Mouse (Mus musculus): ENCODE data around the gene Upk3a. TPM values are rescaled to one million over a fixed set of nuclear protein-coding genes. Genes with fewer than 3 reads are reported as not detected.

Gene Upk3a
- polyA plus RNA-seq, 1 experiment from 2014 or later: 12.6 TPM

GRCm38 (mm10) chr15:85041546-85042225 is 24.7 kb downstream of the Upk3a start:
- Histone ChIP-seq H3K36me3 (ENCODE audit: control insufficient read depth, insufficient read depth, low read length) (peaks cover 7% of the 10 kb centered on the region; the same call in 1 of the 2 replicates), H3K4me3 (ENCODE audit: low read length) (no peak overlapping the region), H3K9ac (ENCODE audit: low read depth, low read length) (no peak overlapping the region), H3K9me3 (ENCODE audit: control insufficient read depth, low read length) (no peaks in the 10 kb centered on the region), H3K4me2 (replicated peaks; ENCODE audit: low read depth, low read length) (no peak overlapping the region), H3K27ac (ENCODE audit: low read depth, low read length) (no peak overlapping the region), H3K4me1 (ENCODE audit: control insufficient read depth, insufficient read depth, low read length) (peaks cover 11% of the 10 kb centered on the region; the same call in 1 of the 2 replicates), H3K27me3 (ENCODE audit: control insufficient read depth, insufficient read depth, low read length) (no peaks in the 10 kb centered on the region)
- ATAC-seq (ENCODE audit: low FRiP score, low TSS enrichment): no peak
- 89% methylated on average over 10 of the region's 10 CpGs for WGBS

- H3K4me3 ChIP-seq (ENCODE audit: low read length): no peak overlapping the region
- H3K27me3 ChIP-seq (ENCODE audit: control insufficient read depth, insufficient read depth, low read length): no peaks in the 10 kb centered on the region
- H3K4me1 ChIP-seq (ENCODE audit: control insufficient read depth, insufficient read depth, low read length): peaks cover 9% of the 10 kb centered on the region; the same call in 1 of the 2 replicates
- no peak overlapping the region for H3K9ac ChIP-seq (ENCODE audit: low read depth, low read length)
- peaks cover 7% of the 10 kb centered on the region; the same call in 1 of the 2 replicates for H3K36me3 ChIP-seq (ENCODE audit: control insufficient read depth, insufficient read depth, low read length)
- WGBS: 18% methylated on average over 4 of the region's 4 CpGs
- H3K9me3 ChIP-seq (ENCODE audit: control insufficient read depth, low read length): no peaks in the 10 kb centered on the region
- ATAC-seq (ENCODE audit: low FRiP score, low TSS enrichment): peak; percentile 79
- H3K27ac ChIP-seq (ENCODE audit: low read depth, low read length): 0 out of 2 replicates have a peak overlapping the region, but pooled peaks have one; percentile 31
- H3K4me2 ChIP-seq (replicated peaks; ENCODE audit: low read depth, low read length): no peak overlapping the region
Observed at GRCm38 (mm10) chr15:85042361-85042954, 25.5 kb downstream of the Upk3a start.

- ATAC-seq (ENCODE audit: low FRiP score, low TSS enrichment): no peak
- 46% methylated on average over 5 of the region's 5 CpGs for WGBS
- 0 out of 2 replicates have a peak overlapping the region, but pooled peaks have one; percentile 31 for H3K27ac ChIP-seq (ENCODE audit: low read depth, low read length)
- H3K4me1 ChIP-seq (ENCODE audit: control insufficient read depth, insufficient read depth, low read length): 0 out of 2 replicates have a peak, but pooled peaks cover 5% of the 10 kb centered on the region
- no peak overlapping the region for H3K9ac ChIP-seq (ENCODE audit: low read depth, low read length)
- H3K36me3 ChIP-seq (ENCODE audit: control insufficient read depth, insufficient read depth, low read length): peaks cover 8% of the 10 kb centered on the region; the same call in 1 of the 2 replicates
- no peak overlapping the region for H3K4me2 ChIP-seq (replicated peaks; ENCODE audit: low read depth, low read length)
- H3K4me3 ChIP-seq (ENCODE audit: low read length): no peak overlapping the region
- no peaks in the 10 kb centered on the region for H3K9me3 ChIP-seq (ENCODE audit: control insufficient read depth, low read length)
- H3K27me3 ChIP-seq (ENCODE audit: control insufficient read depth, insufficient read depth, low read length): no peaks in the 10 kb centered on the region
Observed at GRCm38 (mm10) chr15:85043116-85043515, 26.2 kb downstream of the Upk3a start.

GRCm38 (mm10) chr15:85043761-85044160 is 26.8 kb downstream of the Upk3a start:
- Histone ChIP-seq H3K4me2 (replicated peaks; ENCODE audit: low read depth, low read length) (no peak overlapping the region), H3K36me3 (ENCODE audit: control insufficient read depth, insufficient read depth, low read length) (peaks cover 14% of the 10 kb centered on the region; the same call in 1 of the 2 replicates), H3K9ac (ENCODE audit: low read depth, low read length) (no peak overlapping the region), H3K27me3 (ENCODE audit: control insufficient read depth, insufficient read depth, low read length) (no peaks in the 10 kb centered on the region), H3K4me1 (ENCODE audit: control insufficient read depth, insufficient read depth, low read length) (0 out of 2 replicates have a peak, but pooled peaks cover 5% of the 10 kb centered on the region), H3K27ac (ENCODE audit: low read depth, low read length) (no peak overlapping the region), H3K4me3 (ENCODE audit: low read length) (no peak overlapping the region), H3K9me3 (ENCODE audit: control insufficient read depth, low read length) (no peaks in the 10 kb centered on the region)
- WGBS: 81% methylated on average over 5 of the region's 5 CpGs
- ATAC-seq (ENCODE audit: low FRiP score, low TSS enrichment): no peak

GRCm38 (mm10) chr15:85046230-85046950 is 29.4 kb downstream of the Upk3a start:
- Histone ChIP-seq H3K4me3 (ENCODE audit: low read length) (no peak overlapping the region), H3K4me2 (replicated peaks; ENCODE audit: low read depth, low read length) (no peak overlapping the region), H3K27ac (ENCODE audit: low read depth, low read length) (no peak overlapping the region), H3K9me3 (ENCODE audit: control insufficient read depth, low read length) (no peaks in the 10 kb centered on the region), H3K9ac (ENCODE audit: low read depth, low read length) (no peak overlapping the region), H3K4me1 (ENCODE audit: control insufficient read depth, insufficient read depth, low read length) (0 out of 2 replicates have a peak, but pooled peaks cover 5% of the 10 kb centered on the region), H3K27me3 (ENCODE audit: control insufficient read depth, insufficient read depth, low read length) (no peaks in the 10 kb centered on the region), H3K36me3 (ENCODE audit: control insufficient read depth, insufficient read depth, low read length) (peaks cover 25% of the 10 kb centered on the region)
- WGBS: 91% methylated on average over 14 of the region's 14 CpGs
- ATAC-seq (ENCODE audit: low FRiP score, low TSS enrichment): no peak

- H3K27me3 ChIP-seq (ENCODE audit: control insufficient read depth, insufficient read depth, low read length): no peaks in the 10 kb centered on the region
- no peak for ATAC-seq (ENCODE audit: low FRiP score, low TSS enrichment)
- H3K4me3 ChIP-seq (ENCODE audit: low read length): no peak overlapping the region
- no peak overlapping the region for H3K4me2 ChIP-seq (replicated peaks; ENCODE audit: low read depth, low read length)
- no peak overlapping the region for H3K27ac ChIP-seq (ENCODE audit: low read depth, low read length)
- H3K36me3 ChIP-seq (ENCODE audit: control insufficient read depth, insufficient read depth, low read length): peaks cover 25% of the 10 kb centered on the region
- WGBS: 85% methylated on average over 4 of the region's 4 CpGs
- no peaks in the 10 kb centered on the region for H3K9me3 ChIP-seq (ENCODE audit: control insufficient read depth, low read length)
- no peak overlapping the region for H3K9ac ChIP-seq (ENCODE audit: low read depth, low read length)
- H3K4me1 ChIP-seq (ENCODE audit: control insufficient read depth, insufficient read depth, low read length): 0 out of 2 replicates have a peak, but pooled peaks cover 5% of the 10 kb centered on the region
Observed at GRCm38 (mm10) chr15:85047865-85048264, 30.9 kb downstream of the Upk3a start.

- Histone ChIP-seq H3K9me3 (ENCODE audit: control insufficient read depth, low read length) (no peaks in the 10 kb centered on the region), H3K4me1 (ENCODE audit: control insufficient read depth, insufficient read depth, low read length) (no peaks in the 10 kb centered on the region), H3K9ac (ENCODE audit: low read depth, low read length) (no peak overlapping the region), H3K27me3 (ENCODE audit: control insufficient read depth, insufficient read depth, low read length) (no peaks in the 10 kb centered on the region), H3K4me2 (replicated peaks; ENCODE audit: low read depth, low read length) (no peak overlapping the region), H3K27ac (ENCODE audit: low read depth, low read length) (no peak overlapping the region), H3K4me3 (ENCODE audit: low read length) (no peak overlapping the region), H3K36me3 (ENCODE audit: control insufficient read depth, insufficient read depth, low read length) (peaks cover 37% of the 10 kb centered on the region)
- WGBS: 94% methylated on average over 1 of the region's 1 CpGs
- ATAC-seq (ENCODE audit: low FRiP score, low TSS enrichment): no peak
Observed at GRCm38 (mm10) chr15:85049758-85050157, 32.8 kb downstream of the Upk3a start.

- H3K9me3 ChIP-seq (ENCODE audit: control insufficient read depth, low read length): no peaks in the 10 kb centered on the region
- H3K27ac ChIP-seq (ENCODE audit: low read depth, low read length): no peak overlapping the region
- no peak overlapping the region for H3K4me3 ChIP-seq (ENCODE audit: low read length)
- 89% methylated on average over 3 of the region's 3 CpGs for WGBS
- H3K4me2 ChIP-seq (replicated peaks; ENCODE audit: low read depth, low read length): no peak overlapping the region
- no peaks in the 10 kb centered on the region for H3K4me1 ChIP-seq (ENCODE audit: control insufficient read depth, insufficient read depth, low read length)
- H3K27me3 ChIP-seq (ENCODE audit: control insufficient read depth, insufficient read depth, low read length): no peaks in the 10 kb centered on the region
- no peak overlapping the region for H3K9ac ChIP-seq (ENCODE audit: low read depth, low read length)
- peaks cover 27% of the 10 kb centered on the region for H3K36me3 ChIP-seq (ENCODE audit: control insufficient read depth, insufficient read depth, low read length)
- no peak for ATAC-seq (ENCODE audit: low FRiP score, low TSS enrichment)
Observed at GRCm38 (mm10) chr15:85054098-85054497, 37.2 kb downstream of the Upk3a start.
